Mouse (Mus musculus) limb, embryonic 14.5 days (tissue): ENCODE measurements at regions not wholly inside any gene's neighbourhood (a gene's known extent, or its start where the extent isn't known, plus 50 kb on each side); places are given as distances from the start of the nearest gene placed in this dataset.

ENCODE experiments used
- ATAC-seq: fragments of 200-750 bp; cut with Nextera tagmentation; 2 replicates; pipeline ENCODE4 v1.8.0; 2017; ENCODE audit warnings: low read depth, moderate number of reproducible peaks, moderate TSS enrichment; ENCODE audit not compliant: low FRiP score
- DNase-seq: peaks from one replicate; pipeline ENCODE4 v3.0.0-alpha.2; 2015; ENCODE audit warnings: low spot score
- H3K27ac ChIP-seq: fragments of 300-500 bp; sonication (generic); replicated peaks from 2 replicates; pipeline ENCODE4 v1.5.1; 2014; ENCODE audit warnings: low read depth, mild to moderate bottlenecking, low read length, moderate library complexity, mixed read lengths
- H3K27me3 ChIP-seq: fragments of 300-500 bp; sonication (generic); 2 replicates; pipeline ENCODE4 v1.6.1; 2014; ENCODE audit warnings: low read length, mixed read lengths; ENCODE audit not compliant: control insufficient read depth, insufficient read depth
- H3K36me3 ChIP-seq: fragments of 300-500 bp; sonication (generic); 2 replicates; pipeline ENCODE4 v1.6.1; 2014; ENCODE audit warnings: mild to moderate bottlenecking, low read length, moderate library complexity, mixed read lengths; ENCODE audit not compliant: control insufficient read depth, insufficient read depth
- H3K4me1 ChIP-seq: fragments of 300-500 bp; sonication (generic); 2 replicates; pipeline ENCODE4 v1.6.1; 2014; ENCODE audit warnings: antibody characterized with exemption, low read length, mixed read lengths; ENCODE audit not compliant: control insufficient read depth, insufficient read depth
- H3K4me2 ChIP-seq: fragments of 300-500 bp; sonication (generic); replicated peaks from 2 replicates; pipeline ENCODE4 v1.6.1; 2014; ENCODE audit warnings: low read depth, mild to moderate bottlenecking, low read length, moderate library complexity; ENCODE audit not compliant: severe bottlenecking
- H3K4me3 ChIP-seq: fragments of 300-500 bp; sonication (generic); replicated peaks from 2 replicates; pipeline ENCODE4 v1.5.1; 2014; ENCODE audit warnings: low read length
- H3K9ac ChIP-seq: fragments of 300-500 bp; sonication (generic); 2 replicates; pipeline ENCODE4 v1.6.1; 2014; ENCODE audit warnings: mild to moderate bottlenecking, low read depth, low read length, moderate library complexity; ENCODE audit not compliant: severe bottlenecking
- H3K9me3 ChIP-seq: fragments of 300-500 bp; sonication (generic); 2 replicates; pipeline ENCODE4 v1.6.1; 2016; ENCODE audit warnings: low read length; ENCODE audit not compliant: control insufficient read depth
- POLR2A ChIP-seq: fragments of 200-500 bp; IDR thresholded peaks from 2 replicates; pipeline ENCODE4 v1.8.0; 2012; ENCODE audit warnings: inconsistent platforms, mild to moderate bottlenecking, moderate library complexity, borderline replicate concordance; ENCODE audit not compliant: insufficient read depth, insufficient read length; ENCODE audit errors: extremely low read depth
- WGBS: fragments of 180-500 bp; shearing (Covaris S2); extraction: QIAGEN DNeasy Blood & Tissue Kit; methylation state at CpG from one replicate; pipeline ENCODE4 v1.1.7; 2014; 5-methylcytosine and 5-hydroxymethylcytosine counted together

GRCm38 (mm10) chr1:75652987-75653573 lies 107.0 kb downstream of the Slc4a3 start:
- WGBS: 62% methylated on average over 3 of the region's 3 CpGs
- no peak overlapping the region for H3K27ac ChIP-seq

GRCm38 (mm10) chr1:75653671-75654076 lies 107.6 kb downstream of the Slc4a3 start:
- peaks cover 19% of the 10 kb centered on the region for H3K4me1 ChIP-seq
- peak overlapping the region; percentile 28; the same call in 1 of the 2 replicates for H3K4me2 ChIP-seq
- no peaks in the 10 kb centered on the region for H3K9me3 ChIP-seq
- peak; percentile 38; the same call in 1 of the 2 replicates for ATAC-seq
- H3K36me3 ChIP-seq: no peaks in the 10 kb centered on the region
- TF ChIP-seq POLR2A: no peak
- WGBS: 5% methylated on average over 9 of the region's 9 CpGs
- no peaks in the 10 kb centered on the region for H3K27me3 ChIP-seq
- H3K9ac ChIP-seq: no peak overlapping the region
- no peak overlapping the region for H3K4me3 ChIP-seq
- peak; percentile 70 for DNase-seq
- H3K27ac ChIP-seq: no peak overlapping the region

More at GRCm38 (mm10) chr1:75652987-75653573, 107.0 kb downstream of the Slc4a3 start:
- H3K9me3 ChIP-seq: no peaks in the 10 kb centered on the region
- H3K27me3 ChIP-seq: no peaks in the 10 kb centered on the region
- H3K4me1 ChIP-seq: peaks cover 19% of the 10 kb centered on the region
- H3K36me3 ChIP-seq: no peaks in the 10 kb centered on the region
- no peak overlapping the region for H3K9ac ChIP-seq
- no peak overlapping the region for H3K4me3 ChIP-seq
- H3K4me2 ChIP-seq: no peak overlapping the region; the same call in 1 of the 2 replicates
- TF ChIP-seq POLR2A: no peak
- DNase-seq (no peak), ATAC-seq (no peak)

- Histone ChIP-seq H3K36me3 (no peaks in the 10 kb centered on the region), H3K27ac (no peak overlapping the region), H3K27me3 (no peaks in the 10 kb centered on the region), H3K9me3 (no peaks in the 10 kb centered on the region), H3K4me1 (peaks cover 19% of the 10 kb centered on the region), H3K9ac (no peak overlapping the region), H3K4me3 (no peak overlapping the region), H3K4me2 (no peak overlapping the region)
- no peak for ATAC-seq
- DNase-seq: peak; percentile 16
- 58% methylated on average over 4 of the region's 4 CpGs for WGBS
- TF ChIP-seq POLR2A: no peak
Measured at GRCm38 (mm10) chr1:75656592-75656991, 110.5 kb downstream of the Slc4a3 start.

- Histone ChIP-seq H3K9ac (no peak overlapping the region), H3K36me3 (no peaks in the 10 kb centered on the region), H3K27ac (no peak overlapping the region), H3K4me2 (no peak overlapping the region), H3K4me1 (peaks cover 20% of the 10 kb centered on the region), H3K9me3 (no peaks in the 10 kb centered on the region), H3K27me3 (no peaks in the 10 kb centered on the region), H3K4me3 (no peak overlapping the region)
- WGBS: 85% methylated on average over 7 of the region's 7 CpGs
- ATAC-seq: no peak
- TF ChIP-seq POLR2A: no peak
- DNase-seq: no peak
Measured at GRCm38 (mm10) chr1:75660336-75661100, 114.5 kb downstream of the Slc4a3 start.

- Histone ChIP-seq H3K9me3 (no peaks in the 10 kb centered on the region), H3K4me2 (peak overlapping the region; percentile 25; the same call in 1 of the 2 replicates), H3K27me3 (no peaks in the 10 kb centered on the region), H3K36me3 (no peaks in the 10 kb centered on the region), H3K4me3 (no peak overlapping the region), H3K9ac (no peak overlapping the region), H3K4me1 (peaks cover 16% of the 10 kb centered on the region), H3K27ac (0 out of 2 replicates have a peak overlapping the region, but pooled peaks have one; percentile 8)
- no peak for TF ChIP-seq POLR2A
- WGBS: 9% methylated on average over 17 of the region's 17 CpGs
- peak; percentile 81 for ATAC-seq
- DNase-seq: peak; percentile 70
Measured at GRCm38 (mm10) chr1:75662141-75662990, 116.3 kb downstream of the Slc4a3 start.
